Mouse (Mus musculus): ENCODE results near the gene Gpr174. TPM values are rescaled to one million over a fixed set of nuclear protein-coding genes. Genes with fewer than 3 reads are reported as not detected.

Gene Gpr174
- total RNA-seq, 2 experiments from 2014 or later: not detected

Other genes with a start within 250 kb of the Gpr174 start
- not detected for gene P2ry10, start 167.4 kb upstream of the Gpr174 start, total RNA-seq (2021)
- under 1 TPM; 0.28 to 0.30 TPM for gene P2ry10b, start 107.0 kb upstream of the Gpr174 start, total RNA-seq (2021)
- gene Itm2a, start 147.5 kb downstream of the Gpr174 start, total RNA-seq (2021): 10 to 100 TPM; 33.3 to 34.4 TPM

Data from left cerebral cortex, adult 18-20 months (tissue).